Mouse (Mus musculus): Measurements from ENCODE around the gene Gm16381.
"Not testable (repeated sequence)": the region's sequence is repeated elsewhere in the genome, so short reads cannot be mapped to it uniquely, and the experiment has no call there.

Gm16381 gene

DNA sequence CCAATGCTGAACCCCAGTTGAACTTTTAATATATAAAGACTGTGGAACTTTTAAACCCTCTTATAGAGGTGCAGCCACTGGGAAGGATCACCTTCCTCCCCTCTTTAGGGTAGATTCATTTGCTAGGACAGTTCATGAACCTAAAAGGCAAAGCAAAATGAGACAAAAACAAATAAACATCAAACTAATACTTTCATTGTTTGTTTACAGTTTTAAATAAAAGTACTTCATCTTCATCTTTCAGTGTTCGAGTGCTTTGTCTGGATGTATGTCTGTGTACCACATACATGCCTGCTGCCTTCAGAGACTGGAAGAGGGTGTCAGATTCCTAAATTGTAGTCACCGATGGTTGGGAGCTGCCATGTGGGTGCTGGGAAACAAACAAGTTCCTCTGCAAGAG, at the start of gene Gm16381:
TSS of gene Gm16381 (minus strand) at position 101 of the 400 bp plus-strand sequence.
- not testable (repeated sequence) for DNase-seq (ENCODE audit: low spot score in 2 of 2)

DNA sequence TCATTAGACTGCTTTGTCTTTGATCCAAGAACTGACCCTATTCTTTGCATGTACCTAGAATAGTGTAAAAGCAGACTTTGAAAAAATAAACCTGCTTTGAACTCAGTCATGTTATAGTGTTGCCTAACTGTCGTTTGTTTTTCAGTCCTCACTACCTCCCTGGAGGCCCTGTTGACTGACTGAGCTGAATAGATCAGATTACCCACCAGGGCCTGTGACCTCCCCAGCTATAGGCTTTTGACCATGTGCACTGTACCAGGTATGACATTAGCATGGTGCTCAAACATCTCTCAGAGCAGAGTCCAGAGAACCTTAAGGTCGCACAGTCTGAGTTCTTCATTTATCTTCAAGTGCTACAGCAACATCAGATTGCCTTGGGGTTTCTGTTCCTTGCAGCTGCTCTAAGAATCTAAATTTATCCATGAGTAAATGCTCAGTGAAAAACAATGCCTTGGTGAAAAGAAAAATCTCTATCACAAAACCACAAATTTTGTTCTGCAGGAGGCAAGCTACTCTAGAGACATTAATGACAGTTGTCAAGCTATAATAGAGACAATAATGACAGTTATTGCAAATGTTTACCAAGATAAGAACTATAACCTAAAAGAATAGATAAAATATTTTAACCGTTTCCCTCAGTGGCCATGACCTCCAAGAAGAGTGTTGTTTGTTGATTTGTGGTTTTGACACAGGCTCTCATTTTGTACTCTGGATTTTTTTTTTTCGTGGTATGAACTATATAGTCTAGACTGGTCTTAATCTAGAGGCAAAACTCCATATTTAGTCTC, 8.7 kb upstream of the Gm16381 start:
- DNase-seq (ENCODE audit: low spot score in 2 of 2) = not testable (repeated sequence)

DNA sequence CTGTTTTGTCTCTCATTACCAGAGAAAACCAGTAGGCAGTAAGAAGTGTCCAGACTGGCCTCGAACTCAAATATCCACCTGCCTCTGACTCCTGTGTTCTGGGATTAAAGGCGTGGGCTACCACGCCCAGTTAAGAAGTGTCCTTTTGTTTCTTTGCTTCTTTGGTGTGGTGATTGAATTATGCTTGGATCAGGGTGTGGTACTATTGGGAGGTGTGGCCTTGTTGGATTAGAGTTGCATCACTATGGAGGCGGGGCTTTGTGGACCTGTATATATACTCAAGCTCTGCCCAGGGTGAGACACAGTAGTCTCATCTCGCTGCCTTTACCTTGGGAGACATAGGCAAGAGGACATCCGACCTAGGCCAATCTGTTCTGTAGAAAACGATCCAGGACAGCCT, 25.9 kb downstream of the Gm16381 start, which contains the start of gene Gm4027:
TSS of gene Gm4027 (plus strand) at position 301 of the 400 bp plus-strand sequence.
- DNase-seq (ENCODE audit: low spot score in 2 of 2) = not testable (repeated sequence)

DNA sequence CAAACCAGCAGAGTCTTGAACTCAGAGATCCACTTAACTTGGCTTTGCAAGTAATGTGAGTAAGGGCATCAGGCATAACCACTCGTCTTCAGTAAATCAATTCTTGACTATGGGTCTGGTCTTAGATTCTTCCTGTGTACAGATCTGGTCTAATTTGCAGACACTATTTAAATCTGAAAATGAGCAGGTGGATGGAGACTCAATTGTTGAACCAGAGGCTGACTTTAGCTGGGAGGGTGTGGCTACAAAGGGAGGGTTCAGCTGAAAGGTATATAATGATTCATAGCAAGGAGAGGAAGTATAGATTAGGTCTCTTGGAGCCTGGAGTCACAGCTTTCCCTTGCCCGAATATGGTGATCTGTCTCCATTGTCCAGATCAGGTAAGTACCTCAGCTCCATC, 42.0 kb downstream of the Gm16381 start, which contains the start of gene Oog1:
TSS of gene Oog1 (plus strand) at position 301 of the 400 bp plus-strand sequence.
- DNase-seq (ENCODE audit: low spot score in 2 of 2) = not testable (repeated sequence)

DNA sequence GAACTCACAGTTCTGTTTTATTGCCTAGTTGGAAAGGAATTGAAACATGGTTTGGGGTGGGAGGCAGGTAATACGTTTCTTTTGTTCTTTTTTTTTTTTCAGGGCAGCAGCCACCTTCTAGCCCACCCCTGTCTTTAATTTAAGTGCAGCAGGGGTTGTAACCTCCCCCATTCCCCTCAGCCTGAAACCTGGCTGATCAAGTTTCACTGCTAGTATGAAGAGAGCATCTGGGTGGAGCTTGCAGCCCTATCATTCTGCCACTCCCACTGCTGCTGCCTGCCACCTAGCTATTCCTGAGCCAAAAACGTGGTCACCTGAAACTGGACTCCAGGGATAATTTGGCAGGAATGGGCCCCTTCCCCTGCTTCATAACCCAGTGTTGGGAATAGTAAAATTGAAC, 43.0 kb downstream of the Gm16381 start:
- DNase-seq (ENCODE audit: low spot score in 2 of 2) = not testable (repeated sequence)
